Mouse (Mus musculus) MEL (cell line): ENCODE measurements around the gene Inpp5e. TPM values are rescaled to one million over a fixed set of nuclear protein-coding genes. Genes with fewer than 3 reads are reported as not detected.

ENCODE experiments used
- DNase-seq: peaks from one replicate; pipeline ENCODE4 v3.0.0; 2011; ENCODE audit warnings: low read depth, low spot score
- H3K27ac ChIP-seq: 2 replicates; pipeline ENCODE4 v1.5.1; 2012; ENCODE audit warnings: low read depth, mild to moderate bottlenecking, control low read depth, low read length, moderate library complexity; ENCODE audit not compliant: control insufficient read depth
- H3K27me3 ChIP-seq, 2 experiments: fragments of 150-350 bp in 1 of 2; sonication (generic) in 1 of 2; 2 replicates each; pipeline ENCODE4 v1.6.1; 2012; ENCODE audit warnings: low read length in 2 of 2, mild to moderate bottlenecking in 2 of 2, improper control_type of control experiment in 1 of 2, moderate library complexity in 1 of 2; ENCODE audit not compliant: insufficient read depth in 2 of 2, control insufficient read depth in 1 of 2
- H3K36me3 ChIP-seq, 2 experiments: 2 replicates each; pipeline ENCODE4 v1.6.1; 2012 to 2014; ENCODE audit warnings: low read length in 2 of 2, improper control_type of control experiment in 1 of 2, inconsistent platforms in 1 of 2, mild to moderate bottlenecking in 1 of 2; ENCODE audit not compliant: insufficient read depth in 2 of 2, control insufficient read depth in 1 of 2
- H3K4me1 ChIP-seq, 2 experiments: fragments of 150-350 bp in 1 of 2; sonication (generic) in 1 of 2; 2 replicates each; pipeline ENCODE4 v1.6.1; 2012; ENCODE audit warnings: low read length in 2 of 2, improper control_type of control experiment in 1 of 2, mild to moderate bottlenecking in 1 of 2; ENCODE audit not compliant: insufficient read depth in 2 of 2, control insufficient read depth in 1 of 2
- H3K4me3 ChIP-seq, 2 experiments: fragments of 150-350 bp in 1 of 2; sonication (generic) in 1 of 2; 2 replicates each; pipeline ENCODE4 v1.5.1; 2012; ENCODE audit warnings: low read depth in 2 of 2, low read length in 2 of 2, mild to moderate bottlenecking in 2 of 2, moderate library complexity in 2 of 2, control low read depth in 1 of 2, improper control_type of control experiment in 1 of 2; ENCODE audit not compliant: control insufficient read depth in 1 of 2, insufficient read depth in 1 of 2
- H3K79me2 ChIP-seq: 2 replicates; pipeline ENCODE4 v1.6.1; 2012; ENCODE audit warnings: mild to moderate bottlenecking, low read length, moderate library complexity; ENCODE audit not compliant: control insufficient read depth, poor library complexity, insufficient read depth
- H3K9ac ChIP-seq: 2 replicates; pipeline ENCODE4 v1.6.1; 2012; ENCODE audit warnings: low read depth, mild to moderate bottlenecking, control low read depth, low read length, moderate library complexity; ENCODE audit not compliant: control insufficient read depth, poor library complexity, severe bottlenecking
- H3K9me3 ChIP-seq: fragments of 150-350 bp; sonication (generic); replicated peaks from 2 replicates; pipeline ENCODE4 v1.6.1; 2012; ENCODE audit warnings: mild to moderate bottlenecking, low read length, improper control_type of control experiment, moderate library complexity; ENCODE audit not compliant: insufficient read depth
- CHD1 ChIP-seq: IDR thresholded peaks from 2 replicates; pipeline ENCODE4 v1.6.1; 2012; ENCODE audit warnings: low read depth, mild to moderate bottlenecking, inconsistent platforms, low read length, improper control_type of control experiment
- CHD2 ChIP-seq: IDR thresholded peaks from 2 replicates; pipeline ENCODE4 v1.6.1; 2011; ENCODE audit warnings: low read length, improper control_type of control experiment
- CTCF ChIP-seq, 3 experiments: IDR thresholded peaks in 2 of 3; conservative IDR thresholded peaks in 1 of 3; 2 replicates each; pipeline ENCODE4 v1.5.1; 2011 to 2012; ENCODE audit warnings: low read length in 3 of 3, low read depth in 2 of 3, mild to moderate bottlenecking in 2 of 3, improper control_type of control experiment in 1 of 3, inconsistent platforms in 1 of 3, mixed read lengths in 1 of 3, moderate library complexity in 1 of 3; ENCODE audit not compliant: control insufficient read depth in 1 of 3, insufficient read depth in 1 of 3, poor library complexity in 1 of 3, severe bottlenecking in 1 of 3
- GATA1 ChIP-seq: IDR thresholded peaks from 2 replicates; pipeline ENCODE4 v1.6.1; 2011; ENCODE audit warnings: low read depth, low read length, improper control_type of control experiment
- JUND ChIP-seq: IDR thresholded peaks from 2 replicates; pipeline ENCODE4 v1.6.1; 2011; ENCODE audit warnings: low read depth, mild to moderate bottlenecking, improper control_type of control experiment, low read length
- MYB ChIP-seq: IDR thresholded peaks from 2 replicates; pipeline ENCODE4 v1.6.1; 2011; ENCODE audit warnings: mild to moderate bottlenecking, low read depth, low read length, improper control_type of control experiment
- NELFE ChIP-seq: IDR thresholded peaks from 2 replicates; pipeline ENCODE4 v1.6.1; 2011; ENCODE audit warnings: low read depth, low read length, improper control_type of control experiment
- NRF1 ChIP-seq: IDR thresholded peaks from 2 replicates; pipeline ENCODE4 v1.6.1; 2014; ENCODE audit warnings: low read depth, mild to moderate bottlenecking, inconsistent platforms, low read length, improper control_type of control experiment, moderate library complexity; ENCODE audit not compliant: poor library complexity, insufficient read depth, severe bottlenecking
- POLR2A ChIP-seq, 2 experiments: IDR thresholded peaks; 2 replicates each; pipeline ENCODE4 v1.6.1; 2011 to 2012; ENCODE audit warnings: low read length in 2 of 2, mild to moderate bottlenecking in 2 of 2, control low read depth in 1 of 2, improper control_type of control experiment in 1 of 2, low read depth in 1 of 2, moderate library complexity in 1 of 2; ENCODE audit not compliant: control insufficient read depth in 1 of 2, insufficient read depth in 1 of 2, poor library complexity in 1 of 2
- POLR2AphosphoS2 ChIP-seq: IDR thresholded peaks from 2 replicates; pipeline ENCODE4 v1.6.1; 2011; ENCODE audit warnings: low read length, improper control_type of control experiment
- TBP ChIP-seq: IDR thresholded peaks from 2 replicates; pipeline ENCODE4 v1.8.0; 2011; ENCODE audit warnings: low read depth, low read length, improper control_type of control experiment
- UBTF ChIP-seq: IDR thresholded peaks from 2 replicates; pipeline ENCODE4 v1.6.1; 2012; ENCODE audit warnings: low read depth, mild to moderate bottlenecking, inconsistent platforms, low read length, improper control_type of control experiment, moderate library complexity, borderline replicate concordance; ENCODE audit not compliant: insufficient read depth
- ZMIZ1 ChIP-seq: IDR thresholded peaks from 2 replicates; pipeline ENCODE4 v1.6.1; 2012; ENCODE audit warnings: low read depth, mild to moderate bottlenecking, inconsistent platforms, low read length, improper control_type of control experiment, moderate library complexity
- polyA plus RNA-seq, 2 experiments: library from polyadenylated mRNA; stranded (reverse) in 1 of 2; unstranded in 1 of 2; fragments of >175 nt in 1 of 2; fragments of >200 nt in 1 of 2; gene quantifications; 2 replicates each; pipeline versions ENCODE4 v1.2.1 to v1.2.4; 2012; ENCODE audit warnings: low replicate concordance in 2 of 2, low read depth in 1 of 2; ENCODE audit not compliant: insufficient read length in 2 of 2, insufficient read depth in 1 of 2, missing spikeins in 1 of 2
- total RNA-seq: library from RNA; depleted of rRNA; stranded (reverse); fragments of 300-350 nt; gene quantifications from 2 replicates; pipeline ENCODE4 v1.2.3, GENCODE M21; 2012

The Inpp5e gene
- total and polyA plus RNA-seq, 3 experiments, result 11.2 to 17.5 TPM; not detected in 1

DNA sequence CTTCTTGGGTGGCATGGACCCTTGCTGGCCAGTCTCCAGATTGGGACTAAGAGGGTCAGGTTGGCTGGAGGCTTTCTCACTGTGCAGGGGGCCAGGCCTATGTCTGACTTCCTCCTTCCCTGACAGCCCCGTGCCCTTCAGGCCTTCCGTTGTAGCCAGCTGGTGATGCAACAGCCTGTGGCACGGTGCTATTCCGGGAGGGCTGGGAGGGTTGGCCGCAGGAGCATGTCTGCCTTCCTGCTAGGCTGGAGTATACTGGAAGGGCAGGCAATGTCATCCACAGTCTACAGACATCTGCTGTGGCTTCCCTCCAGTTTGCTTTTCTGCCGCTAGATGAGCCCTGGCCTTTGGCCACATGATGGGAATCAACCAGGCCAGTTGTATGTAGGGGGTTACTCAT, 49.0 kb downstream of the Inpp5e start:
- Histone ChIP-seq H3K27ac (no peak overlapping the region), H3K9ac (no peak overlapping the region), H3K27me3 (no peaks in the 10 kb centered on the region), H3K79me2 (no peaks in the 10 kb centered on the region), H3K36me3 (peaks cover 0 to under 1% of the 10 kb centered on the region in 2 experiments; a peak in 1 of 4 replicates), H3K4me1 (no peaks in the 10 kb centered on the region), H3K4me3 (no peak overlapping the region), H3K9me3 (no peaks in the 10 kb centered on the region)
- no peak for TF ChIP-seq POLR2AphosphoS2
- TF ChIP-seq CHD2, result no peak
- TF ChIP-seq MYB, result no peak
- no peak for TF ChIP-seq POLR2A (IDR thresholded peaks at IDR 0.05; ENCODE audit: control insufficient read depth in 1 of 2, insufficient read depth in 1 of 2, low read depth in 1 of 2, low read length in 2 of 2, poor library complexity in 1 of 2)
- TF ChIP-seq UBTF, result no peak
- TF ChIP-seq NELFE, result no peak
- no peak for DNase-seq

DNA sequence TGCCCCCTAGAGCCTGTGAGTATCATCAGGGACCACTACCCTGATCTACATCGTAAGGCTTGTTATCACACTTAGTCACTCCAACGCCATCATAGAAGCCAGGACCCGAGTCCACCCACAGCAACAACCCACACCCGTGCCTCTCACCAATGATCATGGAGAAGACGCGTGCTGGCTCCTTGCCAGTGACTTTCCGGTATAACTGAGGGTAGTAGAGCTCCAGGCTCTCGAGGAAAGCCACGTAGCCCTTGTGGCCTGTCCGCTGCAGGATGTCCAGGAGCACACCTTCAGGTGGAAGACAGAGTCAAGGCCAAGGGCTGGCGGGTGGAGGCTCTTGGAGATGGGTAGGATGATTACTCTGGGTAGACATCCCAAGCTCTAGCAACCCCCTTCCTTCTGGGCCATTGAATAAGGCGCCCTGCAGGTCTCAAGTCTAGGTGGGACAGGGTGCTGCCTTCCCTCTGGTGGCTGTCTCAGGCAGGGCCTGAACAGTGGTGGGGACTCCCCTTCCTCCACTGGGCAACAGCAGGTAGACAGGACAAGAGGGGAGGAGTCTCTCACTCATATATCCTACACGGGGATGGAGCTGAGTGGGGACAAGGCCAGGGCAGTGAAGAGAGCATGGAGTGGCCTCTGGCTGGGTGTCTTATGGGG, 50.2 kb downstream of the Inpp5e start:
- no peak overlapping the region for H3K27ac ChIP-seq
- no peak for DNase-seq
- no peaks in the 10 kb centered on the region for H3K27me3 ChIP-seq
- no peak overlapping the region for H3K4me3 ChIP-seq
- no peak overlapping the region for H3K9ac ChIP-seq
- no peaks in the 10 kb centered on the region for H3K9me3 ChIP-seq
- no peaks in the 10 kb centered on the region for H3K79me2 ChIP-seq
- TF ChIP-seq CHD1 (no peak), JUND (no peak), GATA1 (no peak)
- no peaks in the 10 kb centered on the region for H3K36me3 ChIP-seq
- H3K4me1 ChIP-seq, result no peaks in the 10 kb centered on the region

DNA sequence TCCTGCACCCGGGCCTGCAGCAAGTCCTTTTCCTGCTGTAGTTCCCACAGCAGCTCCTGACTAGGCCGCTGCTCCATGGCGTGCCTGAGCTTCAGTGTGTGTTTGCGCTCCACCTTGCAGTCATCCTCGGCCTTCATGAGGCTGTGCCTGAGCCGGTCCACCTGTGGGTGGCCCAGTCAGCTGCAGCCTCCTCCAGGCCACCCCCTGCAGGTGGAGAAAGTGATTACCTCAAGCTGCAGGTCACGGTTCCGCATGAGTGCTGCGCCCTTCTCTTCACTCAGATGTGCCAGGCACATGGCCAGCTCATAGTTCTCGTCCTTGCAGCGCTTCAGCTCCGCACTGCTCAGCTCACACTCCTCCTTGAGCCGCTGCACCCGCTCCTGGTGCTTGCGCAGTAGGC, 51.5 kb downstream of the Inpp5e start:
- H3K4me3 ChIP-seq, result no peak overlapping the region

More for the DNA sequence above, 51.5 kb downstream of the Inpp5e start:
- Histone ChIP-seq H3K9me3 (no peaks in the 10 kb centered on the region), H3K36me3 (peaks cover 0 to 2% of the 10 kb centered on the region in 2 experiments; a peak in 1 of 4 replicates), H3K27ac (no peak overlapping the region), H3K27me3 (no peaks in the 10 kb centered on the region; a peak in 1 of 4 replicates), H3K4me1 (peaks cover 0 to 7% of the 10 kb centered on the region in 2 experiments; a peak in 2 of 4 replicates), H3K79me2 (peaks cover under 1% of the 10 kb centered on the region; the same call in 1 of the 2 replicates), H3K9ac (no peak overlapping the region)
- no peak for DNase-seq
- no peak for TF ChIP-seq NRF1
- TF ChIP-seq UBTF, result no peak
- TF ChIP-seq ZMIZ1, result no peak
- TF ChIP-seq TBP, result no peak
- TF ChIP-seq CTCF (IDR thresholded peaks at IDR 0.05 in 2 of 3, conservative IDR thresholded peaks at IDR 0.05 in 1 of 3; ENCODE audit: control insufficient read depth in 1 of 3, insufficient read depth in 1 of 3, low read depth in 2 of 3, low read length in 3 of 3, poor library complexity in 1 of 3, severe bottlenecking in 1 of 3), result peak in 2 of 3 experiments; percentile 3 to 28; a peak in 2 of 6 replicates
- TF ChIP-seq CHD2, result no peak
